Mouse (Mus musculus) neural tube, embryonic 12.5 days (tissue): ENCODE measurements around the gene Kif14. TPM values are rescaled to one million over a fixed set of nuclear protein-coding genes. Genes with fewer than 3 reads are reported as not detected.

Source experiments
- ATAC-seq: fragments of 200-750 bp; cut with Nextera tagmentation; 2 replicates; pipeline ENCODE4 v1.8.0; 2017; ENCODE audit warnings: low read depth, mild to moderate bottlenecking, moderate TSS enrichment, moderate library complexity; ENCODE audit not compliant: low FRiP score
- H3K27ac ChIP-seq: fragments of 300-500 bp; sonication (generic); 2 replicates; pipeline ENCODE4 v1.5.1; 2016
- H3K27me3 ChIP-seq: fragments of 300-500 bp; sonication (generic); replicated peaks from 2 replicates; pipeline ENCODE4 v1.6.1; 2016; ENCODE audit warnings: mild to moderate bottlenecking
- H3K36me3 ChIP-seq: fragments of 300-500 bp; sonication (generic); 2 replicates; pipeline ENCODE4 v1.6.1; 2016; ENCODE audit warnings: mild to moderate bottlenecking
- H3K4me1 ChIP-seq: fragments of 300-500 bp; sonication (generic); 2 replicates; pipeline ENCODE4 v1.6.1; 2016
- H3K4me2 ChIP-seq: fragments of 300-500 bp; sonication (generic); replicated peaks from 2 replicates; pipeline ENCODE4 v1.6.1; 2016; ENCODE audit warnings: mild to moderate bottlenecking
- H3K4me3 ChIP-seq: fragments of 300-500 bp; sonication (generic); 2 replicates; pipeline ENCODE4 v1.5.1; 2016
- H3K9ac ChIP-seq: fragments of 300-500 bp; sonication (generic); 2 replicates; pipeline ENCODE4 v1.6.1; 2016; ENCODE audit warnings: mild to moderate bottlenecking
- H3K9me3 ChIP-seq: fragments of 300-500 bp; sonication (generic); 2 replicates; pipeline ENCODE4 v1.6.1; 2016; ENCODE audit warnings: mild to moderate bottlenecking
- WGBS: fragments of 180-500 bp; shearing (Covaris S2); methylation state at CpG from one replicate; pipeline ENCODE4 v1.1.7; 2016; 5-methylcytosine and 5-hydroxymethylcytosine counted together
- polyA plus RNA-seq: library from polyadenylated mRNA; unstranded; fragments of >200 nt; fragmentation: Nextera tagmentation; extraction: Ambion mirVana; gene quantifications from 2 replicates; pipeline ENCODE4 v1.2.1, GENCODE M21; 2016

Gene Kif14
- polyA plus RNA-seq: 3.9 and 5.6 TPM in 2 replicates

GRCm38 (mm10) chr1:136466143-136466811 is at the start of gene Kif14:
Gene Kif14, plus strand, starts transcription at chr1:136466343.
- no peaks in the 10 kb centered on the region for H3K27me3 ChIP-seq
- H3K9ac ChIP-seq: peak within 1 kb of the TSS; percentile 57
- under 1% methylated on average over 52 of the region's 52 CpGs for WGBS
- H3K9me3 ChIP-seq: no peaks in the 10 kb centered on the region
- H3K27ac ChIP-seq: no peak within 1 kb of the TSS
- H3K36me3 ChIP-seq: peaks cover 8% of the 10 kb centered on the region; the same call in 1 of the 2 replicates
- H3K4me2 ChIP-seq: peak within 1 kb of the TSS; percentile 98
- H3K4me3 ChIP-seq: peak within 1 kb of the TSS; percentile 59
- H3K4me1 ChIP-seq: peaks cover 15% of the 10 kb centered on the region
- peak; percentile 98 for ATAC-seq

GRCm38 (mm10) chr1:136418393-136418792 is 47.8 kb upstream of the Kif14 start:
- H3K27ac ChIP-seq: no peak overlapping the region
- H3K4me1 ChIP-seq: no peaks in the 10 kb centered on the region
- H3K9ac ChIP-seq: no peak overlapping the region
- 94% methylated on average over 6 of the region's 6 CpGs for WGBS
- no peak for ATAC-seq
- no peak overlapping the region for H3K4me3 ChIP-seq
- no peaks in the 10 kb centered on the region for H3K27me3 ChIP-seq
- H3K9me3 ChIP-seq: no peaks in the 10 kb centered on the region
- no peak overlapping the region for H3K4me2 ChIP-seq
- peaks cover 22% of the 10 kb centered on the region for H3K36me3 ChIP-seq

- H3K36me3 ChIP-seq: peaks cover 14% of the 10 kb centered on the region
- no peak overlapping the region for H3K27ac ChIP-seq
- no peaks in the 10 kb centered on the region for H3K9me3 ChIP-seq
- no peak overlapping the region for H3K4me3 ChIP-seq
- H3K4me1 ChIP-seq: no peaks in the 10 kb centered on the region
- H3K27me3 ChIP-seq: no peaks in the 10 kb centered on the region
- ATAC-seq: no peak
- no peak overlapping the region for H3K4me2 ChIP-seq
- 79% methylated on average over 11 of the region's 11 CpGs for WGBS
- H3K9ac ChIP-seq: no peak overlapping the region
Observed at GRCm38 (mm10) chr1:136427166-136427969, 38.8 kb upstream of the Kif14 start.

GRCm38 (mm10) chr1:136428981-136429380 is 37.2 kb upstream of the Kif14 start:
- H3K4me1 ChIP-seq: no peaks in the 10 kb centered on the region
- no peak overlapping the region for H3K27ac ChIP-seq
- WGBS: 93% methylated on average over 4 of the region's 4 CpGs
- no peak overlapping the region for H3K4me3 ChIP-seq
- no peaks in the 10 kb centered on the region for H3K27me3 ChIP-seq
- ATAC-seq: no peak
- H3K36me3 ChIP-seq: peaks cover 12% of the 10 kb centered on the region
- no peak overlapping the region for H3K9ac ChIP-seq
- no peaks in the 10 kb centered on the region for H3K9me3 ChIP-seq
- H3K4me2 ChIP-seq: no peak overlapping the region

GRCm38 (mm10) chr1:136430126-136430818 is 35.9 kb upstream of the Kif14 start:
- H3K4me1 ChIP-seq: no peaks in the 10 kb centered on the region
- WGBS: 72% methylated on average over 7 of the region's 7 CpGs
- no peak overlapping the region for H3K27ac ChIP-seq
- H3K4me2 ChIP-seq: no peak overlapping the region
- ATAC-seq: no peak
- no peak overlapping the region for H3K9ac ChIP-seq
- no peaks in the 10 kb centered on the region for H3K9me3 ChIP-seq
- no peaks in the 10 kb centered on the region for H3K27me3 ChIP-seq
- H3K36me3 ChIP-seq: peaks cover 9% of the 10 kb centered on the region
- no peak overlapping the region for H3K4me3 ChIP-seq

GRCm38 (mm10) chr1:136440741-136441140 is 25.4 kb upstream of the Kif14 start:
- no peak overlapping the region for H3K4me3 ChIP-seq
- 86% methylated on average over 7 of the region's 7 CpGs for WGBS
- H3K9me3 ChIP-seq: no peaks in the 10 kb centered on the region

GRCm38 (mm10) chr1:136442809-136443208 is 23.3 kb upstream of the Kif14 start:
- 77% methylated on average over 9 of the region's 9 CpGs for WGBS
- Histone ChIP-seq H3K27ac (no peak overlapping the region), H3K4me2 (no peak overlapping the region), H3K27me3 (no peaks in the 10 kb centered on the region), H3K9me3 (no peaks in the 10 kb centered on the region), H3K4me3 (no peak overlapping the region), H3K4me1 (no peaks in the 10 kb centered on the region), H3K9ac (no peak overlapping the region), H3K36me3 (no peaks in the 10 kb centered on the region; the same call in 1 of the 2 replicates)
- ATAC-seq: no peak

More at GRCm38 (mm10) chr1:136440741-136441140, 25.4 kb upstream of the Kif14 start:
- Histone ChIP-seq H3K9ac (no peak overlapping the region), H3K36me3 (no peaks in the 10 kb centered on the region; the same call in 1 of the 2 replicates), H3K27me3 (no peaks in the 10 kb centered on the region), H3K27ac (no peak overlapping the region), H3K4me1 (no peaks in the 10 kb centered on the region), H3K4me2 (no peak overlapping the region)
- ATAC-seq: no peak

GRCm38 (mm10) chr1:136444555-136445255 is 21.4 kb upstream of the Kif14 start:
- no peak overlapping the region for H3K9ac ChIP-seq
- no peak overlapping the region for H3K27ac ChIP-seq
- no peaks in the 10 kb centered on the region for H3K27me3 ChIP-seq
- H3K4me2 ChIP-seq: no peak overlapping the region
- H3K4me3 ChIP-seq: no peak overlapping the region
- H3K36me3 ChIP-seq: no peaks in the 10 kb centered on the region
- ATAC-seq: no peak
- H3K9me3 ChIP-seq: no peaks in the 10 kb centered on the region
- no peaks in the 10 kb centered on the region for H3K4me1 ChIP-seq
- 90% methylated on average over 12 of the region's 12 CpGs for WGBS

GRCm38 (mm10) chr1:136446933-136447332 is 19.2 kb upstream of the Kif14 start:
- H3K9me3 ChIP-seq: no peaks in the 10 kb centered on the region
- no peak overlapping the region for H3K4me2 ChIP-seq
- no peak overlapping the region for H3K9ac ChIP-seq
- H3K4me1 ChIP-seq: no peaks in the 10 kb centered on the region
- no peak for ATAC-seq
- H3K4me3 ChIP-seq: no peak overlapping the region
- WGBS: 75% methylated on average over 10 of the region's 10 CpGs
- H3K27me3 ChIP-seq: no peaks in the 10 kb centered on the region
- no peaks in the 10 kb centered on the region for H3K36me3 ChIP-seq
- H3K27ac ChIP-seq: no peak overlapping the region

- WGBS: 88% methylated on average over 4 of the region's 4 CpGs
- Histone ChIP-seq H3K9ac (no peak overlapping the region), H3K4me1 (no peaks in the 10 kb centered on the region), H3K4me3 (no peak overlapping the region), H3K4me2 (no peak overlapping the region), H3K27ac (no peak overlapping the region), H3K9me3 (no peaks in the 10 kb centered on the region), H3K36me3 (no peaks in the 10 kb centered on the region), H3K27me3 (no peaks in the 10 kb centered on the region)
- no peak for ATAC-seq
Observed at GRCm38 (mm10) chr1:136447338-136447737, 18.8 kb upstream of the Kif14 start.

- no peaks in the 10 kb centered on the region for H3K4me1 ChIP-seq
- H3K27me3 ChIP-seq: no peaks in the 10 kb centered on the region
- no peak overlapping the region for H3K4me3 ChIP-seq
- H3K36me3 ChIP-seq: no peaks in the 10 kb centered on the region
- H3K27ac ChIP-seq: no peak overlapping the region
- H3K9me3 ChIP-seq: no peaks in the 10 kb centered on the region
- no peak for ATAC-seq
- H3K9ac ChIP-seq: no peak overlapping the region
- WGBS: 93% methylated on average over 6 of the region's 6 CpGs
- H3K4me2 ChIP-seq: no peak overlapping the region
Observed at GRCm38 (mm10) chr1:136449541-136449940, 16.6 kb upstream of the Kif14 start.

- 87% methylated on average over 5 of the region's 5 CpGs for WGBS
- Histone ChIP-seq H3K27me3 (no peaks in the 10 kb centered on the region), H3K27ac (no peak overlapping the region), H3K4me2 (no peak overlapping the region), H3K9me3 (no peaks in the 10 kb centered on the region), H3K9ac (no peak overlapping the region), H3K4me1 (no peaks in the 10 kb centered on the region), H3K36me3 (no peaks in the 10 kb centered on the region), H3K4me3 (no peak overlapping the region)
- no peak for ATAC-seq
Observed at GRCm38 (mm10) chr1:136450206-136450605, 15.9 kb upstream of the Kif14 start.
